Mouse (Mus musculus): Measurements from ENCODE around the gene Btbd35f23.
"Not testable (repeated sequence)": the region's sequence is repeated elsewhere in the genome, so short reads cannot be mapped to it uniquely, and the experiment has no call there.

The Btbd35f23 gene

GRCm38 (mm10) chrX:3076575-3076974 lies at the start of gene Btbd35f23:
Gene Btbd35f23, plus strand, starts transcription at chrX:3076875.
- DNase-seq (ENCODE audit: extremely low read depth, low read depth, low spot score) = not testable (repeated sequence)
